Mouse (Mus musculus) heart, postnatal 4 days (tissue): ENCODE measurements around the gene Lpar6. TPM values are rescaled to one million over a fixed set of nuclear protein-coding genes. Genes with fewer than 3 reads are reported as not detected.

ENCODE experiments used
- DNase-seq: peaks from one replicate; pipeline ENCODE4 v3.0.0; 2021
- total RNA-seq, 2 experiments: library from RNA; stranded (reverse); gene quantifications; 2 replicates each; pipeline ENCODE4 v1.2.3; 2021

The Lpar6 gene
- 1 to 10 TPM; 4.0 to 4.1 TPM for total RNA-seq

DNA sequence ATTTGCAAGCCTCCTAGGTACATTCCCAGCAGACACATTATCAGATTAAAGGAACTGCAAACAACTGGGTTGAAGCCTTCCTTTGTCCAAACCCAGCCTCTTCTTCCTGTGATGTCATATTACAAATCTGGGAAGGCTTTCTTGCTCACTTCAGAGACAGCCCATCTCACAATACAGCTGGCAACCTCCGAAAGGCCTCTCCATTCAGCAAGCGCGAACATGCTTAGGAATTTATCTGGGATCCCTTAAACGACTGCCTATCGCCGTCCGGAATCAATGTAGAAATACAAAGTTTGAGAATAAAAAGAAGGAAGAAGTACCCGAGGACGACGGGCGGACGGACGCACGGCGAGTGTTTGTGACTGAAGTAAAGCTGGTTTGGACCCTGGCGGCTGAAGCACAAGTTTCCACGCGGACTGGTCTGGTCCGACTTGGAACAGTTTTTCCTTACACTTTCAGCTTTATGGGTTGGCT lies at the start of gene Lpar6:
Gene Lpar6 (plus strand): TSS at position 48 of the 474 bp plus-strand sequence.
- DNase-seq = peak; percentile 59

DNA sequence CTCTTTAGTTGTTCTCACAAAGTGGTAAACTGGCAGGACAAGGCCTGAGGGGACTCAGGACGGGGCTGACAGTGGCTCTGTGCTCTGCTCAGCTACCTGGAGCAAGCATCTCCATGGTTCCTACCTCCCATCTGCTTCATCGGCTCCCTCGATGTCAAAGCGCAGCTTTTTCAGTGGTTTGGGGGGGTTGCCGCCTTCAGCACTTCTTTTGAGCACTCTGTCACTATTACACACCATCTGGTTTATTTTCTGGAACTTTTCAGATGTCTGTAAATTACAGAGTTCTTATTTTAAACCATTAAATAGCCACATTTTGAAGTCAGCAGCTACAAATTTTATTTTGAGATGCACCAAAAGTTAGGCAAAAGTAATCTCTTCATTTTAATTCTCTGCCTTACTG lies 38.6 kb upstream of the Lpar6 start:
- no peak for DNase-seq

DNA sequence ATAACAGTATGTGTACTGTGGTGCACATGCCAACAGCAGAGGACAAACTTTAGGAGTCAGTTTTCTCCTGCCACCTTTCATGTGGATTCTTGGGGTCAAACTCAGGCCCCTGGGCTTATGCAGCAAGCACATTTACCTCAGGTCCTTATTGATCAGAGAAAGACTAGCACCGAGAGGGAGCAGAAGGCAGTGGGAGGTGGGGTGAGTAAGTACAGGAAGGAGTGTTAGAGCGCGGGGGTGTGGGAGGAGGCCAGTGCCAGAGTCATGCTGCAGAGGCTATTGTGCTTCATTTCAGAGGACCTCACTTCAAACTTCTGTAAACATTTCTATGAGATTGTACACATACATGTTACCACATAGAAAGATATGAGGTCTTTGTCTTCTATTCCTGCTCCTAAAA lies 36.2 kb upstream of the Lpar6 start:
- DNase-seq = no peak

DNA sequence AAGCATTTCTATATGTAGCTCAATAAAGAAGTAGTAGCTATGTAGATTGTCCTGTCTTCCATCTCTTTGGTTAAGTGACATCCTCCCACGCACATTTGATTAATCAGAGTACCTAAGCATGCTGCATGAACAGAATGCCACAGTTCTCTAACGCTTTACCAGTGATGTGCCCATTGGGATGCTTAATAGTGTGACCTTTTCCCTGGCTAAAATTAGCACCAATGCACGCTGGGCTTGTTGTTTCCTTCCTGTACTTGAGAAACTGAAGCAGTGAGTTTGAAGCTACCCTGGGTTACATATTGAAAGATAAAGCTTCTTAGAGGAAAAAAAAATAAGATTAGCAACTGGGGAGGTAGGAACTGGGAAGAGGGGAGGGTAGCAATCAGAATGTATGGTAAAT lies 33.7 kb upstream of the Lpar6 start:
- no peak for DNase-seq

DNA sequence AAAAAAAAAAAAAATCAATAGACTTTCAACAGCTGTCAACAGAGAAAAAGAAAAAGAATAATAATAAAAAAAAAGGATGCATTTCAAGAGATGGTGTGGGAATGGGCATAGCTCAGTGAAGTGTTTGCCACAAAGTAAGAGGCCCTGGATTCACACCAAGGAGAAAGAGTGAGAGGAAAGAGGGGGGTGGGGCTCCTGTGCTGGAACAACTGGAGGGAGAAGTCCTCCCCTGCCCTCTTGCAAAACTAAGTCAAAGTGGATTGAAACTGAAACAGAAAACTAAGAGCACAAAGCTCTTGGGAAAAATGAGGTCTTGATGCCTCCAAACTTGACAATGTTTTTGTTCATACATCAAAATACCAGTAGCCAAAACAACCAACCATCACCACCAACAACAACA lies 28.4 kb upstream of the Lpar6 start:
- no peak for DNase-seq

DNA sequence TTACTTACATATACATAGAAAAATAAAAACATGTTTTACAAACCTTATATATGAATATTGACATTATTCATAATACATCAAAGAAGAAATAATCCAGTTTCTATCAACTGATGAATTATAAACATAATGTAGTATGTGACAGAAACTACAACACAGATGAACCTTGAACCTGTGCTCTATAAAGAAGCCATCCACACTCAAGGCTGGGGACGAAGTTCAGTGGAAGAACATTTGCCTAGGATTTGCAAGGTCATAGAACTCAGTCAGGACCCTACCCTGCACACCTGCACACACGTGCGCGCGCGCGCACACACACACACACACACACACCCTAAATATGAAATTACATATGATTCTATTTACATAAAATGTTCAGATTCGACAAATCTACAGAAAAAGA lies 27.5 kb upstream of the Lpar6 start:
- DNase-seq = no peak

DNA sequence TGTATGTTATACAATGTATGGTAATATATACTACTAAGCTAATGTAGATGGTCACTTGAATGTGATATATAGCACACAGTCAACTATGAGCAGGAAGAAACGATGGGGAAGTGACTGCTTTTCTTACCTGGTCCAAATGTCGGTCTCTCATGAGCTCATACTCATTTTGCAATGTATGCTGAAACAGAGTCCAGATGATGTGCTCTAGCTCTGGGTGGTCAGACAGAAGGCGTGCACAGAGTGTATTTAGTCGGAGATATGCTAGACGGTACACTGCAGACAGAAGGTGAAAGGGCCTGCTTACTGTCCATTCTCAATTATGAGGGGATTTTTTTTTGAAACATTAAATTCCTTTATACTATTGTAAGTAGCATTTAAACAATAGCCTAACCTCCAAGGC lies 26.2 kb upstream of the Lpar6 start:
- DNase-seq = no peak

DNA sequence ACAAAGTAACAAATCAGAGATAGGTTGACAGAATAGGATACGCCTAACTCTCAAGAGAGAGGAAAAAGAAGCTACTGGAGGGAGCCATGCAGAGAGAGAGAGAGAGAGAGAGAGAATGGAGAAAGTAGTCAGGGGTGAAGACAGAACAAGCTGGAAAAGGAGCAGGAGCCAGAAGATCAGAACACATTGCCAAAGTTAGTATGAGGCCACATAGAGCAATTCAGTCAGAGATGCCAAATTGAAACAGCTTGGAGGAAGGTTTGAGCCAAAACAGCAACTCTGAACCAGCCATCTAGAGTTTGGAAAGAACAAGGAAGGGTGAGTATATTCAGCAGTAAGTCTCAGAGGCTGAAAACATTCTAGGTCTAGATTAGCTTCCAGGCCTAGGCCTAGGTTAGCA lies 20.6 kb upstream of the Lpar6 start:
- no peak for DNase-seq

DNA sequence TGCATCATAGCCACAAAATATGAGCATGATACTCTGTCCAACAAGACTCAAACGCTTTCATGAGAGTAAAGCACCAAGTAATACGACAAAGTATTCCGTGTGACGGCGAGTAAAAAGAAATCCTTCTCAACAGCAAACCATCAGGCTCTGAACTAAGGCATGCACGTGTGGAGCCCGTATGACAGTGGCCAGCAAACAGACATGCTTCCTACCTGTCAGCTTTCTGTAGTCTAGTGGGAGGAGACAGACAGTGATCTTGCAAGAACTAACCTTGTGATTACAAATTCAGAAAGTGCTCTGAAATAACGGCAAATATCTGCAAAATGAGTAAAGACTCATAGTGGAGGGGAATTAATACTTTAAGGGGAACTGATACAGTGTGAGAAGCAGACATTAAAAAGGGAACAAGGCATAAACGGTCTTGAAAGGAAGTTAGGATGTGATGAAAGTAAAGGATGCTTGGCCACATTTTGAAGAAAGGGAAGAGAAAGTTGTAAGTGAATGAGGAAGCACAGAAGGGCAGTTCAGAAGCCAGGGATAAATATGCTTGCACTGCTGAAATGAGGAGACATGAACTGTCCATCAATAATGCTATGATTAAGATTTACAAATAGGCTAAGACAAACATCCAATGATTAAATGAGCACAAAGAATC lies 15.3 kb upstream of the Lpar6 start:
- no peak for DNase-seq

DNA sequence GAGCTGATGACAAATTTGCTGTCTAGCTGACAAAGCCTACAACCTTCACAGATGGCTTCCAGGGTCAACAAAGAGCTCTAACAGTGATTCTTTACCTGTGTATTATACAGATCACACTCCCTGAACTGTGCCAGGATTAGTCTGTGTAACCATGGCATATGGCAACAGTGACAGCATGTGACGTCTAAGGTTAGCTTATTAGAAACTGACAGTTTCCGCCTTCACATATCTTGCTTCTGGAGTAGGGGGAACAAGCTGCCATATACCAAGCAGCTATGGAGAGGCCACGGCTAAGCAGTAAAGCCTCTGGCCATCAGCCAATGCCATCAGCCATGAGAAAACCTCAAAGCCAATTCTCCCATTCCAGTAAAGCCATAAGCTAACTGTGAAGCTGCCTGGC lies 11.3 kb upstream of the Lpar6 start:
- DNase-seq = no peak

DNA sequence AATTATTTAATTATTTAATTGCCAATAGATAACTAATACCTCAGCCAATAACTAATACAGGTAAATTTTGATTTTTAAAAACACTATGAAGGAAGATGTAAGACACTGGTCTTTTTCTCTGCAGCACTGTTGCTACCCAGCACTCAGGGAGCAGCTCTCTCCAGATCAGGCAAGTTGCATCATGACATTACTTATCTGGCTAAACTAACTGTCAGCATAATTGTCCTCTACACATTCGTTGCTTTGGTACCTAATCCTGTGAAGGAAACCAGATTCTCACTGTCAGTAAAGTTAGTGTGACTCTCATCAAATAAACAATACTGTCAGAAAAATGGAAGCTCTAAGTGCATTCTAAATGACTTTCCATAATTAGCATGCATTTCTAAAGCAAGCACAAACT lies 10.8 kb upstream of the Lpar6 start:
- no peak for DNase-seq

DNA sequence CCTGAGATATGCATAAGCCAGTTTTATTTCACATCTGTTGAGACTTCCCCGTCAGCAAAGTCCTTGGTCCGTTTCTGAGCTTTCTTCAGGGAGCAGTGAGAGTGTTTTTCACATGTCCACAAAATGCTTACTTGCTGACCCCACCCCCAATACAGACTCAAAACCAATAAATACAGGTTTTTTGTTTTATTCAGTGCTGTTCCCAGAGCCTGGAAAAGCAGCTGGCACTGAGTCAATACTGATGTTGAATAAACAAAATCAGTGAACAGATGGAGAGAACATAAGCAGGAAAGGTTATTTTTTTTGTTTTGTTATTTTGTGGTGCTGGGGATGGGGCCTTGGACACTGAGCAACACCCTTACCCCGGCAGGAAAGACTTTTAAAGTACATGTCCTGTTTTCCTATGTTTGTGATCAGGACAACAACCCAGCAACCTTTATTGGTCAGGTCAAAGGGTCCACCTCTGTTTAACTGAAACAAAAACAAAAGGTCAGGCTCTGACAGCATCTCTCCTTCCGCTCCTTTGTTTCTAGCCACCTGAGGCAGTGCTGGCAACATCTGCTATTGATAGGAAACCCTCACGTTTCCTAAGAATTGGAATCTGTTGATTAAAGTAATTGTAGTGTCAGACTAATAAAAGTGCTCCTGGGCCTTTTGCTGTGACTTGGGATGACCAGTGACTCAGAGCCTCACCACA lies 6.3 kb upstream of the Lpar6 start:
- no peak for DNase-seq

DNA sequence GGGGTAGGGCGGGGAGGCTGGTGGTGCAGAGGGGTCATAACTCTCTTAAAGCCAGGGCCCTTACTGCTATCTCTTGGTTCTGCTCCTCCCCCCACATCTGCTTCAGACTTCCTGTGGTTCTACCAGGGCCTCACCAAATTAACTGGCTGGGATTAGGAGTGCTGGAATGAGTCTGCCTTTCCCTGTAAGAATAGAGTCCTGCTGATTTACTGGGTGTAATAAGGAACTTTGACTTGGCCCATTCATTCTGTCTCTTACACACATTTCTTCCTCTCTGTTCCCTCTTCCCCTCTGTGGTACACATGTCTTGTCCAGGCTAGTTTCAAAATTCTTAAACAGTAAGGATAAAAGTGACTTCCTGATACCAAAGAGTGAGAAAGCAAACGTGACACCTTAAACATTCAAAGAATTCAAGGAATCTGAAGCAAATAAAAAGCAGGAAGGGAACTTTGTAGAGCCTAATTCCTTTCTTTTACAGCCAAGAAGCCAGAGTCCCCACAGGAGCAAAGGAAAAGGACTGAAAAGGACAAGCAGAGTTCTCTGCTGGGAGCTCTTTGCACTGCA lies 3.1 kb upstream of the Lpar6 start:
- DNase-seq = no peak

DNA sequence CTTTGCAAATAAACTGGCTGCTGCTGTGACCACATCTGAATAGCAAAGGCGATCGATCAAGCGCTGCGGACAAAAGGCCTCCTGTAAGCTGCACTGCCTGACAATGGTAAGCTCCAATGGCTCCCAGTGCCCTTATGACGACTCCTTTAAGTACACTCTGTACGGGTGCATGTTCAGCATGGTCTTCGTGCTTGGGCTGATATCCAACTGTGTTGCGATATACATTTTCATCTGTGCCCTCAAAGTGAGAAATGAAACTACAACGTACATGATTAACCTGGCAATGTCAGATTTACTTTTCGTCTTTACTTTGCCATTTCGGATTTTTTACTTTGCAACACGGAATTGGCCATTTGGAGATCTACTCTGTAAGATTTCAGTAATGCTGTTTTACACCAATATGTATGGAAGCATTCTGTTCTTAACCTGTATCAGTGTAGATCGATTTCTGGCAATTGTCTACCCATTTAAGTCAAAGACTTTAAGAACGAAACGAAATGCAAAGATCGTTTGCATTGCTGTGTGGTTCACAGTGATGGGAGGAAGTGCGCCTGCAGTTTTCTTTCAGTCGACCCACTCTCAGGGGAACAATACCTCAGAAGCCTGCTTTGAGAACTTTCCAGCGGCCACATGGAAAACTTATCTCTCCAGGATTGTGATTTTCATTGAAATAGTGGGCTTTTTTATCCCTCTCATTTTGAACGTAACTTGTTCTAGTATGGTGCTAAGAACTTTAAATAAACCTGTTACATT lies 979 bp downstream of the Lpar6 start:
- DNase-seq = peak; percentile 38

DNA sequence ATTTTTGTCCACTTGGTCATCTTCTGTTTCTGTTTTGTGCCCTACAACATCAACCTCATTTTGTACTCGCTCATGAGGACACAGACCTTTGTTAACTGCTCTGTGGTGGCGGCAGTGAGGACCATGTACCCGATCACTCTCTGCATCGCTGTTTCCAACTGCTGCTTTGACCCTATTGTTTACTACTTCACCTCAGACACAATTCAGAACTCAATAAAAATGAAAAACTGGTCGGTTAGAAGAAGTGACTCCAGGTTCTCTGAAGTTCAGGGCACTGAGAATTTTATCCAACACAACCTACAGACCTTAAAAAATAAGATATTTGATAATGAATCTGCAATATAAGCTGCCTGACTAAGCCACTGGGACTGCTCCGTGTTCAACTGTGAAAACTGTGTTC lies 1.6 kb downstream of the Lpar6 start:
- DNase-seq = peak; percentile 14

DNA sequence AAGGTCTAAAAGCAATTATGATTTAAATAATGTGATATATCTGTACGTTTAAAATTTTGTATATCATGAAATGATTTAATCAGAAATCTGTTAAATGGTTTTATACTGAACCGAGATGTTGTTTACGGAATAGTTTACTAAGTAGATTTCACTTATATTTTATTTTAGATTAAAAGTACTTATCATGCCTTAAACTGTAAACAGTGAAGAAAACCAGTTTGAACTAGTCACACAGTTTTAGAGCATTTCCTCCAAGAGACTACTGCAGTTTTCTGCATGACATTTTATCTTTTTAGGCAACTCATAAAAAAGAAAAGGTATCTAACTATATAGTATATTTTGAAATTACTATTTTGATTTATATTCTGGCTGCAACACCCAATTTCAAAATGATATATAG lies 2.2 kb downstream of the Lpar6 start:
- no peak for DNase-seq

DNA sequence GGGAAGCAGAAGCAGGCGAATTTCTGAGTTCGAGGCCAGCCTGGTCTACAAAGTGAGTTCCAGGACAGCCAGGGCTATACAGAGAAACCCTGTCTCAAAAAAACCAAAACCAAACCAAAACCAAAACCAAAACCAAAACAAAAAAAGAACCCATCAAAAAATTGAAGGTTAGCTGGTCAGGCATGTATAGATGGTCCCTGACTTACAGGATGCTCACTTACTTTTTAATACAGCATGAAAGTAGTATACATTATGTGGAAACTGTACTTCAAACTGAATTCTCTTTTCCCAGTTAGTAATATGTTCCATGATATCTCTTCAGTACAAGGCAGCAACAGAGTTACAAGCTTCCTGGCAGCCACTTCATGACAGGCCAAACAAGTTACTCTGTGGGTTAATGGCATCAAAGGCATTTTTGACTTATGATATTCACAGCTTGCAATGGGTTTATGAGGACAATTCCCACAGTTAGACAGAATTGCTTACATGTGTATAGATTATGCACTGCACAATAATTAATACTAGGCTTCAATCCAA lies 6.4 kb downstream of the Lpar6 start:
- DNase-seq = no peak

DNA sequence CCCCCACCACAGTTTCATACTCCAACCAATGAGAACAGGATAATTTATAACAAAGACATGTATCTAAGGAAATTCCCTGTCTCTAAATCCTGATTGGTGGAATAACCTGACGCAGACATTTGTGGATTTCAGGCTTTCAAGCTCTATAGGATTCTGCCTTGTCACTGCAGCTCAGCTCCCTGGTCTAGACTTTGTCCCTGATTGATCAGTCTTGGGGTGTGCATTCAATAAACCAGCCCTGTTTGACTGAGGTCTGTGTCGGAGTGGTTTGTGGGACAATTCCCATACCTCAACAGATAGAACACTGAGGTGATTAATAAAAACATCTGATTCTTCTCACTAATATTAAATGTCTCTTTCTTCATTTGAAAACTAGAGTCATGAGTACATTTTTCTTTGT lies 12.4 kb downstream of the Lpar6 start:
- no peak for DNase-seq

DNA sequence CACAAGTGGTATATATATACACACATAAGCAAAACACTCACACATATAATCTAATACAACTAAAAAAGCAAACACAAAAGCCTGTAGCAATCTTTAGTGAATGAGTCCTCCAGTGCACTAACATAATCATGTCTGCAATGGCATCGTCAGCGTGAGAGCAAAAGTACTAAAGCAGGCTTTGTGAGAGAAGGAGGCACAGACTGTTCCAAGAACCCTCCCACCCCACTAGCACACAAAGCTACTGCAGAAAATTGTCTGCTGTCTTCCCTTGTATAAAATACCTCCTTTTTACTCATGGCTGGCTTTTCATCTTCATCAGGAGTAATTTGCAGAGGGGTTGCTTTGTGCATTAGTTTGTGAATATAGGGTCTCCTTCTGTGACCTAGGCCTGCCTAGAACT lies 14.6 kb downstream of the Lpar6 start:
- no peak for DNase-seq

DNA sequence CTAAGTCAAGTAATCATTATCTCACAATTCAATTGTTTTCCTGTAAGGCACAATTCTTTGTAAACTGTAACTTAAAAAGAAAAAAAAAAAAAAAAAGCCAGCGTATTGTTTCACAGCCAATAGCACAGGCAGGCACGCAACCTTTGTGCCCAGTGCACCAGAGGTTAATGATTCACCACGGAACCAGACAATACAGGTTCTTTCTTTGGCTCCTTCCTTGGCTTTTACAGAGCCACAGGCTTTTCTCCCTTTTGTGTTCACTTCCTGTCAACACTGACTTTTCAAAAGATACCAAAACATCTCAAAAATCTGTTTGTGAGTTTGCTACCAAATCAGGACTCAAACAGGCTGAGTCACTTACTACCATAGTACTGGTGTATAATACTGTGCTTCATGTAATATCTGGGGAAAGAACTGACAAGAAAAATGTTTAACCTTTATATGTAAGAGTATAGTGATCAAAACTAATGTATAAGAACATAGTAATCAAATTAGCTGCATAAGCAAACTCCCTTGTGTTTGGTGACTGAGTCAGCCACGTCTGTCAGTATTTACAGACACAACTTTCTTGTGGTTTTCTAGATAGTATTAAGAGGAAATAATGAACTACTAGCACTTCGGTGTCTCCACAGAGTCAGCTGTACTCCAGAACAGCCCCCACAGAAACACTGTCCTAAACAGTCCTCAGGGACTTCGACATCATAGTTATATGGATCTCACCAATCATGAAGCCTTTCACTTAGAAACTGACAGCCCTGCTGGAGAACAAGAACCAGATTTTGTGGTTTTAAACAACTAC lies 16.0 kb downstream of the Lpar6 start:
- DNase-seq = no peak

DNA sequence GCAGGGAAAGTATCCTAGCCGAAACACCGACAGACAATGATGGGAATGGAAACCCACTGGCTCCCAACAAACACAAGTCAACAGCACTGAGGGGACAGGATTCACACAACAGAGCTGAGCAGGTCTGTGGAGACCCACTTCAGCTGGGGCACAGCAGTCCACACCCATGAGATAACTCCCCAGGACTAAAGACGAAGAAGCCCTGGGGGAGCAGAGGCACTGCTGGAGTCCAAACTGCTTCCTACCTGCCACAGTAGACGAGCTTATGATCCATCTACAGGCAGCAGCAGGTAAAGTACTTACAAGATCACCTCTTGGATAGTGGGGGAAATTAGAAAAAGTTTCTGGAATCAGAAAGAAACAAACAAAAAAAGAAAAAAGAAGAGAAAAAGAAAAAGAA lies 16.7 kb downstream of the Lpar6 start:
- no peak for DNase-seq

DNA sequence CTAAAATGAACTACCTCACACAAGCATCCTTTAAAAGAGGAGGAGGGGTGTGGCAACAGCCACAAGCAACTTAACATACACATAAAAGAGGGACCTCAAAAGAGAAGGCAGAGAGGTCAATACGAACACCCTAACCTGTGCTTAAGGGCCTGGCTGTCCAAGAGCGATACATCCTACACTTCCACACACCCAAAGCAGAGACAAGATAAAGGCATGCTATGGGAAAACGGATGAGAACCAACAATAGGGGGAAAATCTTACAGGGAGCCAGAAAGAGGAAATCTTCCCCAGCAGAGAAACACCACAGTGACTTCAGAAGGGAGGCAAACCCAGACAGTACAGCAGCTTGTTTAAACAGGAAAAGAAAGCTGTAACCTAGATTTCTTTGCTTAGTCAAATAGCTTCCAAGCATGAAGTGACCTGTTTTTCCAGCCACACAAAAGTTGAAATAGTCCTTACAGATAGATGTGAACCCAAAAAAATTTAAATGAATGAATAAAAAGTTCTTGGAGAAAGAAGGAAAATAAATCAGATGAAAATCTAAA lies 17.8 kb downstream of the Lpar6 start:
- no peak for DNase-seq
